Mouse (Mus musculus) intestine, embryonic 16.5 days (tissue): ENCODE measurements around the gene Ddx10. TPM values are rescaled to one million over a fixed set of nuclear protein-coding genes. Genes with fewer than 3 reads are reported as not detected.

Source experiments
- ATAC-seq: fragments of 200-750 bp; cut with Nextera tagmentation; 2 replicates; pipeline ENCODE4 v1.8.0; 2017; ENCODE audit warnings: moderate TSS enrichment, moderate library complexity
- H3K27ac ChIP-seq: fragments of 300-500 bp; sonication (generic); 2 replicates; pipeline ENCODE4 v1.5.1; 2014; ENCODE audit warnings: mild to moderate bottlenecking, low read length
- H3K27me3 ChIP-seq: fragments of 300-500 bp; sonication (generic); replicated peaks from 2 replicates; pipeline ENCODE4 v1.6.1; 2014; ENCODE audit warnings: low read length, control low read depth, mixed read lengths; ENCODE audit not compliant: control insufficient read depth, insufficient read depth
- H3K36me3 ChIP-seq: fragments of 300-500 bp; sonication (generic); 2 replicates; pipeline ENCODE4 v1.6.1; 2014; ENCODE audit warnings: low read length, control low read depth; ENCODE audit not compliant: control insufficient read depth, insufficient read depth
- H3K4me1 ChIP-seq: fragments of 300-500 bp; sonication (generic); 2 replicates; pipeline ENCODE4 v1.6.1; 2014; ENCODE audit warnings: low read length, control low read depth, mixed read lengths; ENCODE audit not compliant: control insufficient read depth, insufficient read depth
- H3K4me2 ChIP-seq: fragments of 300-500 bp; sonication (generic); 2 replicates; pipeline ENCODE4 v1.6.1; 2014; ENCODE audit warnings: low read depth, low read length, control low read depth
- H3K4me3 ChIP-seq: fragments of 300-500 bp; sonication (generic); 2 replicates; pipeline ENCODE4 v1.5.1; 2014; ENCODE audit warnings: mild to moderate bottlenecking, low read length
- H3K9ac ChIP-seq: fragments of 300-500 bp; sonication (generic); 2 replicates; pipeline ENCODE4 v1.6.1; 2014; ENCODE audit warnings: low read depth, low read length
- H3K9me3 ChIP-seq: fragments of 300-500 bp; sonication (generic); 2 replicates; pipeline ENCODE4 v1.6.1; 2016; ENCODE audit warnings: low read length, control low read depth; ENCODE audit not compliant: control insufficient read depth
- WGBS: fragments of 180-500 bp; shearing (Covaris S2); extraction: QIAGEN DNeasy Blood & Tissue Kit; methylation state at CpG from one replicate; pipeline ENCODE4 v1.1.7; 2014; 5-methylcytosine and 5-hydroxymethylcytosine counted together
- polyA plus RNA-seq: library from polyadenylated mRNA; unstranded; fragments of >200 nt; fragmentation: Nextera tagmentation; extraction: Ambion mirVana; gene quantifications from 2 replicates; pipeline ENCODE4 v1.2.1, GENCODE M21; 2015

Gene Ddx10
- polyA plus RNA-seq = 23.2 and 24.2 TPM in 2 replicates

DNA sequence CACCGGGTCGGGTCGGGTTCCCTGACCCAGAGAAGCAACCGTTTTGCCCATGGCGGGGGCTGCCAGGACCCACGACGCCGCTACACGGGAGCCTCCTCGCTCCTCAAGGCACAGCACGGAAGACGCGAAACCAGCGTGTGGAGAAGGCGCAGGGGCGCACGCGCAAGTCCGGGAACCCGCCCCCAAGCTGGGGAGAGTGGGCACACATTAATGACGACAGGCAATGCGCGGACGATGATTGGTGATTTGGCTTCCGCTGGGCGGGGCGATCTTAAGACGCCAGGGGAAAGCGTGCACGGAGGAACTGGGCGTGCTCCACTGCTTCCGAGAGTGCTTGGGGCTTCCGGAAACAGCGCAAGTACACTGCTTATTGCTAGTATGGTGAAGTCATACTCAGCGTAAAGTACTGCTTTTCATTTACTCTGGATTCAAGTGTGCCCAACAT lies at the start of gene Ddx10:
Ddx10 (minus strand) TSS at position 101 of the 445 bp plus-strand sequence.
- Histone ChIP-seq H3K4me1 (peaks cover 8% of the 10 kb centered on the region), H3K4me2 (peak within 1 kb of the TSS; percentile 87), H3K27ac (no peak within 1 kb of the TSS), H3K36me3 (no peaks in the 10 kb centered on the region), H3K9me3 (no peaks in the 10 kb centered on the region), H3K27me3 (no peaks in the 10 kb centered on the region), H3K9ac (peak within 1 kb of the TSS; percentile 82), H3K4me3 (peak within 1 kb of the TSS; percentile 94)
- under 1% methylated on average over 35 of the region's 35 CpGs for WGBS
- ATAC-seq = peak; percentile 99

DNA sequence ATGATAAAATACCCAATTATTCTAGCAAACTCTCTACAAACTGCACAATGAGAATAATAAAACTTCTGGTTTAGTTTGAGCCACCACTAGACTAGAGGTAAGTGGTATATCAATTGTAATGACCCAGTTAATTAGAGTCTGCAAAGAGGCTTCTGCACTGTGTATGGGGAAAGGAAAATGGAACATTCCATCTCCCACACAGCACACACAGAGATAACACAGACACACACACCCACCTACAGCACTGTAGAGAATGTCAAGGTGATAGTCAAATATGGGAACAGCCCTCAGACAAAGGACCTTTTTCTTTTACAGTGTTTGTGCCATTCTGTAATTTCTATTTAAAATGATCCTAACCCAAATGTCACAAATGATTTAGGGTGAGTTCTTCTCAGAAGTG lies 45.0 kb upstream of the Ddx10 start:
- ATAC-seq = no peak
- H3K9ac ChIP-seq = no peak overlapping the region
- H3K9me3 ChIP-seq = no peaks in the 10 kb centered on the region
- no peak overlapping the region for H3K4me2 ChIP-seq
- no peaks in the 10 kb centered on the region for H3K27me3 ChIP-seq
- no peak overlapping the region for H3K27ac ChIP-seq
- H3K4me1 ChIP-seq = no peaks in the 10 kb centered on the region
- H3K4me3 ChIP-seq = no peak overlapping the region
- H3K36me3 ChIP-seq = no peaks in the 10 kb centered on the region

DNA sequence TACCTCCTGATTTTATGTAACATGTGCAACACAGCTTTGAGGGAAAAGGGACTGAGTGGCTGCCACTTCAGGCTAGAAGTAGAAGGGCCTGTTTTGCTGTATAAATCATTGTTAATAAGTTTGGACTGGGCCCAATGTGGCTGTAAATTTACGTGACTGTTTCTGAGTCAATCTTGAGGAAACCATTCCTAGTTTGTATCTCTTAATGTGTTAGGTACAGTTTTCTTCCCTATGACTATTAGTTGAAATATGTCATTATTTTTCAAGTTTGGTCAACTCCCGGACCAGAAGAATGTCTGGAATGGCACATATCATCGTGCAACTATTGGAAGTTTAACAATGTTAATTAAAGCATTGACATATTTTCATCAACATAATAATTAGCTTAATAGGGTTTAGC lies 42.2 kb upstream of the Ddx10 start:
- Histone ChIP-seq H3K27ac (no peak overlapping the region), H3K27me3 (no peaks in the 10 kb centered on the region), H3K9me3 (no peaks in the 10 kb centered on the region), H3K9ac (no peak overlapping the region), H3K4me1 (no peaks in the 10 kb centered on the region), H3K36me3 (no peaks in the 10 kb centered on the region), H3K4me2 (no peak overlapping the region), H3K4me3 (no peak overlapping the region)
- ATAC-seq = no peak
- 69% methylated on average over 3 of the region's 3 CpGs for WGBS

DNA sequence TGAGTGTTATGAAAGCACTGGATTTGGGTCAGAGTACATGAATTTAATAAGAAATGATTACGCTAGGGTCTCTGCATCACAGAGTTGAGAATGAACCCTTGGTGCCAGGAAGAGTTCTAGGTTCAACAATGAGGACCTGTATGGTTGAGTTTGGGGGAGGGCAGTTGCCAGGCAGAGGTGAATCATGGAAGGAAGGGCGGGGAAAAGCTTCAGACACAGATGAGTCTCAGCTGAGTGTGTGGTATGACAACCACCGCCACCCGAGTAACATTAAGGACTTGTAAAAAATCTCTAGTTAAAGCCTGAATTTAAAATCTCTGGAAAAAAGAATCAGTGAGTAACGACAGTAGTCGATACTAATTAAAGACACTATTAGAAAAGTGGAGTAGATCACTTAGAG lies 38.9 kb upstream of the Ddx10 start:
- no peaks in the 10 kb centered on the region for H3K36me3 ChIP-seq
- H3K4me3 ChIP-seq = no peak overlapping the region
- H3K4me2 ChIP-seq = no peak overlapping the region
- H3K4me1 ChIP-seq = no peaks in the 10 kb centered on the region
- no peak overlapping the region for H3K9ac ChIP-seq
- no peaks in the 10 kb centered on the region for H3K9me3 ChIP-seq
- no peaks in the 10 kb centered on the region for H3K27me3 ChIP-seq
- 85% methylated on average over 6 of the region's 6 CpGs for WGBS
- no peak overlapping the region for H3K27ac ChIP-seq
- no peak for ATAC-seq

DNA sequence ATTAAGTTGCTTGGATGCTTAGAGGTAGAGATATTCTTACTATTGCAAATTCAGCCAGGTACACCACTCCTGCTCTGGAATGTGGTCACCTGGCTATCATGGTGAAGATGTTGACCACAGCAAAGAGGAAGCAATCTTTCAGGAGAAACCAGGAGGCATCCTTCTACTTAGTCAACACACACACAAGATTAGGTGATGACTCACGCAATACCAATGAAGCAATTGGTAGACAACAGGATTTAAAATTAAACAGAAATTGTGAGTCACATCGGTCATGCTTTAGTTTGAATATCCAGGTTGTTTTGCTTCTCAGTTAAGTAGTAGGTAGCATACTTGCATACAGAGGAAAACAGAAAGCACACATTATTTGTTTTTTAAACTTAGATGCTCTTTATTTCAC lies 31.1 kb upstream of the Ddx10 start:
- Histone ChIP-seq H3K4me1 (peaks cover 3% of the 10 kb centered on the region; the same call in 1 of the 2 replicates), H3K27ac (no peak overlapping the region), H3K4me3 (no peak overlapping the region), H3K9ac (no peak overlapping the region), H3K4me2 (no peak overlapping the region), H3K9me3 (no peaks in the 10 kb centered on the region), H3K27me3 (no peaks in the 10 kb centered on the region), H3K36me3 (no peaks in the 10 kb centered on the region)
- WGBS = 90% methylated on average over 2 of the region's 2 CpGs
- ATAC-seq = no peak

DNA sequence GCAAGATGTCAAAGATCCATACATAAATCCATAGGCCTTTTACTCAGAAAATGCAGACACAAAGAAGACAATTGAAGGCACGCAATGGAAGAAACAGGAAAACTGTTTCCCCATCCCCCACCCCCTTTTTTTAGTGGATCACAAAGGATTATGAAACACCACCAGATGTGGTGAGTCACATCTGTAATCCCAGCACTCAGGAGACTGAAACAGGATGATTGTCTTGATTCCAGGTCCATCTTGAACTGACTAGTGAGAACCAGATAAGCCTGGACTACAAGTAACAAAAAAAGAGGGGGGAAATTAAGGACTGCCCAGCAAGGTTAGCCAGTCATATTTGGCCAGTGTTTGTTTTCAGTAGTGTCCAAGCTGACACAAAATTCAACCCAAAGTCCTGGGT lies 28.5 kb upstream of the Ddx10 start:
- no peaks in the 10 kb centered on the region for H3K9me3 ChIP-seq
- H3K4me3 ChIP-seq = no peak overlapping the region
- WGBS = 82% methylated on average over 1 of the region's 1 CpGs
- H3K4me2 ChIP-seq = no peak overlapping the region
- no peak overlapping the region for H3K9ac ChIP-seq
- no peaks in the 10 kb centered on the region for H3K36me3 ChIP-seq
- no peaks in the 10 kb centered on the region for H3K27me3 ChIP-seq
- peaks cover 13% of the 10 kb centered on the region for H3K4me1 ChIP-seq
- ATAC-seq = no peak
- no peak overlapping the region for H3K27ac ChIP-seq

DNA sequence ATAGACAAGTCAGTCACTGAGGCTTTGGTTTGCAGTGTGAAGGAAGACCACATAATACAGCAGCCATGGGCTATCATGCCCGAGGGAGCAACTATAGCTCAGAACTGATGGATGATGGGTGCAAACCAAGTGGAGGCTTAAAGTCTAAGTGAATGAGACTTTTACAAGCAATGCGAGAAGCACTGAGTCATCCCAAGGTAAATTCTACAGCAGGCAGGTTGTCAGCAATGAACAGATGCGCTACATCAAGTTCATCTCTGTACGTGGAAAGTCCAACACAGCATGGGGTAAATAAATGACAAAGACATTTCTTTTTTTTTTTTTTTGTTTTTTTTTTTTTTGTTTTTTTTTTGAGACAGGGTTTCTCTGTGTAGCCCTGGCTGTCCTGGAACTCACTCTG lies 24.9 kb upstream of the Ddx10 start:
- no peaks in the 10 kb centered on the region for H3K36me3 ChIP-seq
- no peak overlapping the region for H3K4me3 ChIP-seq
- peak; percentile 37; the same call in 1 of the 2 replicates for ATAC-seq
- H3K4me1 ChIP-seq = peaks cover 15% of the 10 kb centered on the region
- H3K27ac ChIP-seq = peak overlapping the region; percentile 85
- no peaks in the 10 kb centered on the region for H3K9me3 ChIP-seq
- 52% methylated on average over 4 of the region's 4 CpGs for WGBS
- H3K4me2 ChIP-seq = 0 out of 2 replicates have a peak overlapping the region, but pooled peaks have one; percentile 32
- H3K9ac ChIP-seq = no peak overlapping the region
- H3K27me3 ChIP-seq = no peaks in the 10 kb centered on the region

DNA sequence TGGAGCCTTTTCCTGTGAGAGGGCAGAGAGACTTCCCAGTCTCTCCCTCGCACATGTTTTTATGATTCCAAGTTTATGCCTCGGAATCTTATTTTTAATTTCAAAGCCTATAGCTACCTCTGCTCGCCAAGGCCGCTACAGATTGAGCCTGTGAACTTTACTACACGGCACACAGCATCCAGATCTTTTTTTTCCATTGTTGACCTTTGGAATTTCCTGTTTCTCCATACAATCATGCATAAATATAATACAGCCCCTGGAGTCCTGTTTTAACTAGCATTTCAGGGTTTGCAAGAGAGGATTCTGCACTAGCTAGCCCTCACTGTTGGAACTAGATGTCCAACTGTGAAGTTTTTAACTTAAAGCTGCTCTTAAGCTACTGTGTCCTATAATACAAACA lies 24.4 kb upstream of the Ddx10 start:
- Histone ChIP-seq H3K4me3 (no peak overlapping the region; the same call in 1 of the 2 replicates), H3K9me3 (no peaks in the 10 kb centered on the region), H3K36me3 (no peaks in the 10 kb centered on the region), H3K4me2 (peak overlapping the region; percentile 32), H3K27me3 (no peaks in the 10 kb centered on the region), H3K27ac (peak overlapping the region; percentile 85), H3K4me1 (peaks cover 15% of the 10 kb centered on the region), H3K9ac (no peak overlapping the region)
- WGBS = 31% methylated on average over 5 of the region's 5 CpGs
- ATAC-seq = peak; percentile 67

DNA sequence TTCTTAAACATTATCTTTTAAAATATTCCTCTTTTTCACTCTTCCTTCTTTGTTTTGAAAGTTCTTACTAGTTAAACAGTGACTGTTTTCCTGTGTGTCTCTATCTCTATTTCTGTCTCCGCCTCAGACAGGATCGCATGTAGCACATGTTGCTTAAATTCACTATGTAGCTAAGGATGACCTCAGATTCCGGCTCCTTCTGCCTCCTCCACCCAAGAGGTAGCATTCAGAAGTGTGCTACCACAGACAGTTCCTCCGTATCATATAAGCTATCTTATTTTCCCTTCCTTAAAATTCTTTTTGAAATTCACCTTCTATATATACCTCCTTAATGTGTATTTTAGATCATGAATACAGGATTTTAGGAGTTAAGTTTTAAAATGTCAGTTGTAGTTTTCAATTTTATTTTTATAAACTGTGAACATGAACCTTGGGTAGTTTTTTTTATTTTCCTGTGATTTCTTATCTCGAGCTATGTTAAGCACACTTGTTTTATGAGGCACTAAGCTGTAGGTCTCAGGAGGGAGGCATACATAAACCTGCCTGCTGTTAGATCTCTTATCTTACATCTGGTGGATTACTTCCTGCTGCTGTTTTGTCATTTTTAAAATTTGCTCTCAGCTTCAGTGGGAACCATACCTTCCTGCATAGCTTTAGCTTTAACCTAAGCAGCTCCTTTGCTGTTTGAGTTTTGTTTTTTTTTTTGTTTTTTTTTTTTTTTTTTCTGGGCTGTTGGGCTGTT lies 23.6 kb upstream of the Ddx10 start:
- H3K4me2 ChIP-seq = peak overlapping the region; percentile 32
- H3K36me3 ChIP-seq = no peaks in the 10 kb centered on the region
- H3K9me3 ChIP-seq = no peaks in the 10 kb centered on the region
- peak overlapping the region; percentile 85 for H3K27ac ChIP-seq
- H3K9ac ChIP-seq = no peak overlapping the region
- peak; percentile 84 for ATAC-seq
- H3K4me3 ChIP-seq = no peak overlapping the region
- H3K27me3 ChIP-seq = no peaks in the 10 kb centered on the region
- whole genome bisulfite sequencing = 47% methylated on average over 5 of the region's 5 CpGs
- peaks cover 15% of the 10 kb centered on the region for H3K4me1 ChIP-seq

DNA sequence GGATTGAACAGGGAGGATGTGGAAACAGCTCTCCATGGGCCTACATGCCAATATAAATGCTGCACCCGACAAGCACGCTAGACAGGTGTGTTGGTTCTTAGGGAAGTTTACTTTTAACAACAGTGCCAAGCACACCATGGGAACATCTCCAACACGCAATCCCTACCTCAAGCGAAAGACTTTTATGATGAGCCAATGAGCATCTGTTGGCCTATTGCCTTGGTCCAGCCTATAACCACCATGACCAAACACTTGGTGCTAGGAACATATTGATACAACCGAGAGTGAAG lies 21.6 kb upstream of the Ddx10 start:
- Histone ChIP-seq H3K9ac (no peak overlapping the region), H3K4me2 (no peak overlapping the region), H3K27me3 (no peaks in the 10 kb centered on the region), H3K4me1 (peaks cover 12% of the 10 kb centered on the region), H3K27ac (no peak overlapping the region), H3K4me3 (no peak overlapping the region), H3K9me3 (no peaks in the 10 kb centered on the region), H3K36me3 (no peaks in the 10 kb centered on the region)
- 91% methylated on average over 5 of the region's 5 CpGs for WGBS
- ATAC-seq = no peak
